Mouse (Mus musculus): ENCODE results near the gene Tmem8b. TPM values are rescaled to one million over a fixed set of nuclear protein-coding genes. Genes with fewer than 3 reads are reported as not detected.

Tmem8b gene
- total RNA-seq, 2 experiments from 2014 or later: 15.4 to 17.9 TPM

DNA sequence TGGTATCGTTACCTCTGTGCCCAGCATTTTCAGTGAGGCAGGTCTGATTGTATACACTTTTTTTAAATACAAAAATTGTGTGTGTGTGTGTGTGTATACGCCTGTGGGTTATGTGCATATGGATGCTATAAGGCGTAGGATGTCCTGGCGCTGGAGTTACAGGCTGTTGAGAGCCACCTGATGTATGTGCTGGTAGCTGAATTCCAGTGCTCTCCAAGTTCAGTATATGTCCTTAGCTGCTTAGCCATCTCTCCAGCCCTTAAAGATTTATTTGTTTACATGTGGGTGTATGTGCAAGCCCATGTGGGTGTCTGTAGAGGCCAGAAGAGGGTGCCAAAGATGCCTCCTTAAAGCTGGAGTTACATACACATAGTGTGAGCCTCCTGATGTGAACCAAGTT is 11.6 kb upstream of the Tmem8b start:
- no peak for DNase-seq

- no peak for DNase-seq
Observed at GRCm38 (mm10) chr4:43666412-43666811, 2.4 kb upstream of the Tmem8b start.

- peak; percentile 86 for DNase-seq
Observed at GRCm38 (mm10) chr4:43669428-43669794, 640 bp downstream of the Tmem8b start.

GRCm38 (mm10) chr4:43672070-43672469 is 3.3 kb downstream of the Tmem8b start:
- DNase-seq: peak; percentile 94

- DNase-seq: no peak
Observed at GRCm38 (mm10) chr4:43673703-43674102, 4.9 kb downstream of the Tmem8b start.

DNA sequence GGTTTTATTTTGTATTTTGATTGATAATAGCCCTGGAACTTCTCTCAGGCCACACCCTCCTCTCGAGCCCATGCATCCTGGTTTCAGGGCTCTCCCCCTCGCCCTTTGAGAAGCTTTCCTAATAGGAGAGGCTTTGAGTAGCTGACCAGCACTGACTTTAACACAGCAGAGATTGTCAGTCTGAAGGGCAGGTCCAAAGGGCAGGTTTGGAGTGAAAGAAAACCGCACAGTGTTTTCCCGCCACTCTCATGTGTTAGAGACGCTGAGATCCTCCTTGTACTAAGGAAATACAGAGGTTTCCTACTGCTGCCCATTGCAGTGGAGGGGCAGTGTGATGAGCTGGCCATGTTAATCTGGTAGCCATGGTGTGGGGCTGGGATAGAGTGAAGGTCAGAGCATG is 6.2 kb downstream of the Tmem8b start:
- DNase-seq: no peak

DNA sequence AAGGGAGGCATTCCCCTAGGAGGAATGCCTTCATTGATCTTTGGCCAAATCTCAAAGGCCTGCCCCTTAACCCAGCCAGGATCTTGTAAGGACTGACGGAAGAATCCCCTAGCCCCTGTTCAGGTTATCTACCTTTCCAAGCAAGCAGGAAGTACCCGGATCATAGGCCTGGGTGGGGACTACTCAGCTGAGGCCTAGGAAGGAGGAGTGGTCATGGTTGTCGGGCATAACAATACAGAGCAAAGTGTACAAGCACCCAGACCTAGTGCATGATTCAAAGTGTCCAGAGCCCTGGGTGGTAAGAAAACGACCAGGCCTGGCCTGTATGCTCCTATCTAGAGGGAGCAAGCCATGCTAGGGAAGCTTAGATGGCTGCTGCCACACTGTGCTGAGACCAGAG is 6.8 kb downstream of the Tmem8b start:
- no peak for DNase-seq

GRCm38 (mm10) chr4:43678541-43678940 is 9.8 kb downstream of the Tmem8b start:
- DNase-seq: no peak

DNA sequence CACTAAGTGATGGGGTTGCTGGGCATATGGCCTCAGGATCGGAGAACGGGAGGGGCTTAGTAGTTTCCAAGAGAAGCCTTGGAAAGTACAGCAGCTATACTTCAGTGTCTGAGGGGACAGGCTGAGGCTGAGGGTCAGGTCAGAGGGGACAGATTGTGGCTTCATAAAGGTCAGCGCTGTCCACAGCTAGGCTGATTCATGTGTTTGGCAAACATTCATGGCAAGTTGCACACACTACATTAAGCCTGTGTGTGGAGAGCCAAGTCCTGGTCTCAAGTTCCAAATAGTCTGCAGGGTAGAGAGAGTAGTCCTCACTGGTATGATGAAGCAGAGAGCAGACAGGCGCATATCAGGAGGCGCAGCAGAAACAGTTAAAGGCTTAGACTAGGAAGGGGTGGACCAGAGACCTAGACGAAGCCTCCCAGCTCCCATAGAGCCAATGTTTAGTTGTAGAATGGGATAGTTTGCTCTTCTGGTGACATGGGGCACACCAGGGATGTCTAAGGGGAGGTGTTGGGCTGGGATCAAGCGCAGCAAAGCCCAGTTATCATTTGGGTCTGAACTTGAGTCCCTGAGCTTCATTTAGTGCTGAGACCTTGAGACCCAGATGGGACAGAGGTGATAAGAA is 10.8 kb downstream of the Tmem8b start:
- DNase-seq: no peak

- DNase-seq: no peak
Observed at GRCm38 (mm10) chr4:43690021-43690420, 21.2 kb downstream of the Tmem8b start.

GRCm38 (mm10) chr4:43691026-43691425 is 22.3 kb downstream of the Tmem8b start:
- DNase-seq: no peak

GRCm38 (mm10) chr4:43693806-43694241 is 25.1 kb downstream of the Tmem8b start:
- peak; percentile 46 for DNase-seq

- no peak for DNase-seq
Observed at GRCm38 (mm10) chr4:43694439-43695248, 25.9 kb downstream of the Tmem8b start.

GRCm38 (mm10) chr4:43695249-43695671 is 26.5 kb downstream of the Tmem8b start:
- peak; percentile 56 for DNase-seq

- DNase-seq: no peak
Observed at GRCm38 (mm10) chr4:43696561-43696960, 27.8 kb downstream of the Tmem8b start.

DNA sequence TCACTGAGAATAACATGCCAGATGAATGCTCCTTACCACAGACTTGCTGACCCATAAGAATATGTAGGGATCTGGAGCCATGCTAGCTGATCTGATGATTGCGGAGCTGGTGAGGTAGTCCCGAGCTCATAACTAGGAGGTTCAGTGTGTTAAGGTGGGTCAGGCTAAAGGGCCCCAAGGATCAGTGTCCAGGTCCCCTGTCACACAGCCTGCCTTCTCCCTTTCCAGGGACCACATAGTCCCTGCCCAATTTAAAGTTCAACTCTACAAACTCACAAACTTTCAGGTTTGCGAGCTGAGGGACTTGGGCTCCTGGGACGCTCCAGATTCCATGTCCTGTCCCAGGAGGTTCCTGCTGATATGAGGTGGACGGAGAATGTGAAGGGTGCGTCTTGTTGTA is 31.9 kb downstream of the Tmem8b start, which contains the start of gene Olfr70:
Gene Olfr70 (minus strand): TSS at position 101 of the 400 bp plus-strand sequence.
- DNase-seq: no peak

DNA sequence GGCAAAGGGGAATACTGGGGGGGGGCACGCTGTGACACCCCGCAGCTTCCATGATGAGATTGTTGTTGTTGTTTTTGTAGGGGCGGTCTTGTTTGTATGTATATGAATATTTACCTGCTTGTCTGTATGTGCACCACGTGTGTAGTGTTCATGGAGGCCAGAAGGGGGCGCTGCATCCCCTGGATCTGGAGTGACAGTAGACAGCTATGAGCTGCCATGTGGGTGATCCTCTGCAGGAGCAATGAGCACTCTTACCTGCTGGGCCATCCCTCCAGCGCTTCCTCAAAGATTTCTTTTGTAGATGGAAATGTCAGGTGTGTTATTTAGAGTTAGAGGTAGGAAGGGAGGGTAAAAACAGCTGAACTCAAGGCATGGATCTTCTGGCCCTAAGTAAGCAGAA is 34.7 kb downstream of the Tmem8b start:
- DNase-seq: no peak

- peak; percentile 29 for DNase-seq
Observed at GRCm38 (mm10) chr4:43703851-43704250, 35.1 kb downstream of the Tmem8b start.

DNA sequence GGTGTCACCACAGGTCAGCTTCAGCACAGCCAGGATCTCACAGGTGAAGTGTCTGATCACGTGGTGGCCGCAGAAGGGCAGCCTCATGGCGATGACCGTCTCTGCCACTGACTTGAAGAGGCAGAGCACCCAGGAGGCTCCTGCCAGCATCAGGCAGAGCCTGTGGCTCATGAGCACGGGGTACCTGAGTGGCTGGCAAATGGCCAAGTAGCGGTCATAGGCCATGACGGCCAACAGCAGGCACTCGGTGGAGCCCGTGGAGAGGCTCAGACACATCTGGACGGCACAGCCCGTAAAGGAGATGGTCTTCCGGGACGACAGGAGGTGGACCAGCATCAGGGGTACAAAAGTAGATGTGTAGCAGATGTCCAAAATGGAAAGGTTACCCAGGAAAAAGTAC is 37.2 kb downstream of the Tmem8b start:
- no peak for DNase-seq

DNA sequence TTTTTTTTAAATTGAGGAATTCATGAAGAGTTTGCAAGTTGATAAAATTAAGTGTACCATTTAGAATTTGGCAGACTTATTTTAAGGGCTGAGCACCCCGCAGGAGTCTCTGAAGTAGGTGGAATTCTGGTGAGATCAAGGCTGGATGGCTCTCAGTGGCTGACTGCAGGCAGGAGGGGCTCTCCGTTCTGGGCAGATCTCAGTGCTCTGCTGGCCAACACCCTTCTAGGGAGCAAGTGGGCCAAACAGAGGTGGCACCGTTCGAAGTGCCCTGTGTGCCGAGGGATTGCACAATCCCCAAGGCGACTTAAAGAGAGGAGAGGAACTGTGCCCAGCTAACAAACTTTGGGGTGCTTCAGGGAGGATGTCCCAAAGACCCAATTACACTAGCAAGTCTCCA is 41.1 kb downstream of the Tmem8b start, which contains the start of gene Olfr71:
Gene Olfr71 (minus strand): TSS at position 387 of the 400 bp plus-strand sequence.
- no peak for DNase-seq

- DNase-seq: peak; percentile 91
Observed at GRCm38 (mm10) chr4:43711821-43712220, 43.0 kb downstream of the Tmem8b start.

DNA sequence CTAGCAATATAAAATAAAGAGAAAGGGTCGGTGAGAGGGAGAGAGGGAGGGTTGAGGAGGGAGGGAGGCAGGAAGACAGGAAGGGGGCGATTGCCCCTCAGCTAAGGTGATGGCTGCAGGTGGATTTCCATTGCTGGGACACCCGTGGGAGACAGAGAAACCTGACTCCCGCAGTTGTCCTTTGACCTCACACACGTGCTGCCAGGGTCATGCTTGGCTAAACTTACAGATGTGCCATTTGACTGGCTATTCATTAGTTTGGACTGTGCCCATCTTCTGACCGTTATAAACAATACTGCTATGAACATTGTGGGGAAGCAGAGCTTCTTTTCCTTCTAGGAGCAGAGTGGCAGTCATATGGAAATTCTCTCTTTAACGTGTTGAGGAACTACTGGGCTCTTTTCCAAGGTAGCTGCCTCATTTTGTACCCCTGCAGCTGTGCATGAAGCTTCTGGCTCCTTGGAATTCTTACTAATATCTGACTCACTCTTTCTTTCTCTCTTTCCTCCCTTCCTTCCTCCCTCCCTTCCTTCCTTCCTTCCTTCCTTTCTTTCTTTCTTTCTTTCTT is 45.0 kb downstream of the Tmem8b start:
- DNase-seq: no peak

- DNase-seq: no peak
Observed at GRCm38 (mm10) chr4:43720491-43721228, 51.9 kb downstream of the Tmem8b start.
